In genomic region chr7:139219486-139219885, GRCm38 (mm10) we compare ENCODE assay signal across 13 mouse cellular contexts. TPM values are rescaled to one million over a fixed set of nuclear protein-coding genes. Genes with fewer than 3 reads are reported as not detected.
DNase-seq lines count a peak whose midpoint lies in the region; ATAC-seq and TF ChIP-seq lines count a peak whose summit lies in the region.
"Had no signal": no experiment of that assay in that cellular context is flagged by ENCODE, and none has a peak within 500 bp of the region (broad histone marks: within the 10 kb centered on the region; RNA-seq: fewer than 3 reads in every experiment).

No protein-coding gene starts in this region.

- no peak for DNase-seq in gastrocnemius, adult 2 months
- no peak for DNase-seq in gastrocnemius, postnatal 14 days
- DNase-seq in kidney, postnatal 10 days, result peak; percentile 5
- peak; percentile 4 for DNase-seq in thymus, postnatal 4 days
- DNase-seq in thymus, postnatal 0 days (ENCODE audit: low spot score), result no peak
- DNase-seq: retina, postnatal 1 day had no signal

- H3K4me3 ChIP-seq in gastrocnemius, adult 2 months, result no peak overlapping the region
- no peak overlapping the region for H3K4me3 ChIP-seq in kidney, embryonic 16.5 days (ENCODE audit: low read length)
- no peak overlapping the region for H3K4me3 ChIP-seq in hindbrain, embryonic 12.5 days
- H3K4me3 ChIP-seq: embryonic facial prominence, embryonic 10.5 days; left cerebral cortex, adult 2 months; neural tube, embryonic 12.5 days had no signal

- no peak overlapping the region for H3K4me2 ChIP-seq in kidney, embryonic 16.5 days (replicated peaks; ENCODE audit: low read depth, low read length)
- H3K4me2 ChIP-seq in hindbrain, embryonic 12.5 days (replicated peaks), result no peak overlapping the region
- H3K4me2 ChIP-seq: neural tube, embryonic 12.5 days had no signal

- no peak for ATAC-seq in kidney, embryonic 16.5 days (ENCODE audit: low FRiP score, low TSS enrichment)
- ATAC-seq in hindbrain, embryonic 12.5 days (ENCODE audit: low FRiP score), result no peak
- ATAC-seq: midbrain, embryonic 16.5 days had no signal

- no peak overlapping the region for H3K9ac ChIP-seq in kidney, embryonic 16.5 days (replicated peaks; ENCODE audit: low read length)
- H3K9ac ChIP-seq in hindbrain, embryonic 12.5 days, result no peak overlapping the region
- H3K9ac ChIP-seq: neural tube, embryonic 12.5 days had no signal

- H3K36me3 ChIP-seq in kidney, embryonic 16.5 days (ENCODE audit: insufficient read depth, low read length), result no peaks in the 10 kb centered on the region
- no peaks in the 10 kb centered on the region for H3K36me3 ChIP-seq in hindbrain, embryonic 12.5 days
- H3K36me3 ChIP-seq: embryonic facial prominence, embryonic 10.5 days; neural tube, embryonic 12.5 days had no signal

- peak overlapping the region; percentile 46; the same call in 1 of the 2 replicates for H3K27ac ChIP-seq in gastrocnemius, adult 2 months
- H3K27ac ChIP-seq in kidney, embryonic 16.5 days (ENCODE audit: low read length), result no peak overlapping the region
- H3K27ac ChIP-seq in hindbrain, embryonic 12.5 days, result no peak overlapping the region
- H3K27ac ChIP-seq: embryonic facial prominence, embryonic 10.5 days; neural tube, embryonic 12.5 days had no signal

- H3K4me1 ChIP-seq in kidney, embryonic 16.5 days (ENCODE audit: insufficient read depth, low read length), result peaks cover 12% of the 10 kb centered on the region
- no peaks in the 10 kb centered on the region; the same call in none of the 2 replicates for H3K4me1 ChIP-seq in hindbrain, embryonic 12.5 days
- H3K4me1 ChIP-seq: neural tube, embryonic 12.5 days had no signal

- TF ChIP-seq CTCF in gastrocnemius, adult 2 months (IDR thresholded peaks at IDR 0.05), result no peak

- H3K9me3 ChIP-seq in kidney, embryonic 16.5 days (ENCODE audit: low read length), result no peaks in the 10 kb centered on the region
- H3K9me3 ChIP-seq in hindbrain, embryonic 12.5 days (replicated peaks), result no peaks in the 10 kb centered on the region
- H3K9me3 ChIP-seq: embryonic facial prominence, embryonic 10.5 days; neural tube, embryonic 12.5 days had no signal

- intact Hi-C loops in gastrocnemius, adult 2 months (cut with DNase I), result loop anchor here (10.0 kb wide), 1 partner anchor 345 kb away; no protein-coding TSS in a partner anchor
- intact Hi-C loops in gastrocnemius, postnatal 14 days (cut with DNase I; ENCODE audit: low total_unique reads), result no loop called here

- WGBS in kidney, embryonic 16.5 days, result 81% methylated on average over 5 of the region's 5 CpGs
- WGBS in hindbrain, embryonic 12.5 days, result 84% methylated on average over 5 of the region's 5 CpGs

- no peaks in the 10 kb centered on the region for H3K27me3 ChIP-seq in kidney, embryonic 16.5 days (ENCODE audit: insufficient read depth, low read length)
- H3K27me3 ChIP-seq in hindbrain, embryonic 12.5 days, result no peaks in the 10 kb centered on the region
- H3K27me3 ChIP-seq: neural tube, embryonic 12.5 days had no signal

RNA-seq across cellular contexts. Expression of gene Stk32c, which starts 6.4 kb away (rescaled TPM):
- under 1 TPM in 1 of 2 experiments, not detected in 1; 0.73 TPM for total RNA-seq in gastrocnemius, adult 2 months (2021)
- total RNA-seq in gastrocnemius, postnatal 14 days (2021), result 1 to 10 TPM; 1.2 to 1.4 TPM
- polyA plus RNA-seq in kidney, embryonic 16.5 days (2015; fragmentation: Nextera tagmentation; extraction: Ambion mirVana), result 0.26 and 0.39 TPM in 2 replicates
- not detected in 2 replicates for polyA plus RNA-seq in thymus, postnatal 0 days (2015; fragmentation: Nextera tagmentation; extraction: Ambion mirVana)
- polyA plus RNA-seq in hindbrain, embryonic 12.5 days (2016; fragmentation: Nextera tagmentation; extraction: Ambion mirVana), result 0.65 and 0.68 TPM in 2 replicates
- total RNA-seq: MEL had no signal

RNA-seq across cellular contexts. Expression of gene Lrrc27, which starts 6.7 kb away (rescaled TPM):
- total RNA-seq in gastrocnemius, adult 2 months (2021), result 1 to 10 TPM; 1.6 to 4.0 TPM
- total RNA-seq in gastrocnemius, postnatal 14 days (2021), result 1 to 10 TPM; 2.4 to 2.7 TPM
- 2.8 and 3.3 TPM in 2 replicates for polyA plus RNA-seq in kidney, embryonic 16.5 days (2015; fragmentation: Nextera tagmentation; extraction: Ambion mirVana)
- polyA plus RNA-seq in thymus, postnatal 0 days (2015; fragmentation: Nextera tagmentation; extraction: Ambion mirVana), result 1.9 and 2.4 TPM in 2 replicates
- polyA plus RNA-seq in hindbrain, embryonic 12.5 days (2016; fragmentation: Nextera tagmentation; extraction: Ambion mirVana), result 3.2 and 5.3 TPM in 2 replicates

RNA-seq across cellular contexts. Expression of gene Pwwp2b, which starts 28.8 kb away (rescaled TPM):
- total RNA-seq in gastrocnemius, adult 2 months (2021), result 1 to 10 TPM; 3.0 to 7.4 TPM
- total RNA-seq in gastrocnemius, postnatal 14 days (2021), result 1 to 10 TPM; 1.5 to 3.0 TPM
- 9.1 and 10.6 TPM in 2 replicates for polyA plus RNA-seq in kidney, embryonic 16.5 days (2015; fragmentation: Nextera tagmentation; extraction: Ambion mirVana)
- polyA plus RNA-seq in thymus, postnatal 0 days (2015; fragmentation: Nextera tagmentation; extraction: Ambion mirVana), result 3.7 and 3.9 TPM in 2 replicates
- 4.3 and 5.1 TPM in 2 replicates for polyA plus RNA-seq in hindbrain, embryonic 12.5 days (2016; fragmentation: Nextera tagmentation; extraction: Ambion mirVana)

Comparison
In these comparisons a context has a peak if more than half of its experiments do, and no peak if none do; other contexts are left out.
1. DNase-seq: peak in kidney, postnatal 10 days (single experiment) and thymus, postnatal 4 days (single experiment); none in gastrocnemius, adult 2 months (single experiment), gastrocnemius, postnatal 14 days (single experiment) and thymus, postnatal 0 days (single experiment).